Mouse (Mus musculus) left cerebral cortex, adult 2 months (tissue): Measurements from ENCODE around the gene Tmem129. TPM values are rescaled to one million over a fixed set of nuclear protein-coding genes. Genes with fewer than 3 reads are reported as not detected.

Source experiments
- DNase-seq, 2 experiments: peaks; one replicate each; pipeline ENCODE4 v3.0.0; 2021 to 2022; ENCODE audit warnings: low spot score in 2 of 2, mixed read lengths in 1 of 2; ENCODE audit errors: extremely low spot score in 1 of 2
- H3K27ac ChIP-seq: fragments of 200-600 bp; 2 replicates; pipeline ENCODE4 v1.8.1; 2022
- H3K4me3 ChIP-seq: fragments of 200-600 bp; 2 replicates; pipeline ENCODE4 v1.8.1; 2022
- CTCF ChIP-seq: fragments of 200-600 bp; IDR thresholded peaks from 2 replicates; pipeline ENCODE4 v1.8.1; 2022; ENCODE audit warnings: antibody characterized with exemption, mild to moderate bottlenecking, moderate library complexity
- intact Hi-C: fragments of 180-260 bp; cut with DNase I; formaldehyde crosslinking; loops from one replicate; pipeline ENCODE4 v1.15.1; 2025
- total RNA-seq, 2 experiments: library from RNA; stranded (reverse); gene quantifications; 2 replicates each; pipeline ENCODE4 v1.2.3; 2021

Tmem129 gene
- total RNA-seq, 2 experiments from 2014 or later, result 24.8 to 26.7 TPM

DNA sequence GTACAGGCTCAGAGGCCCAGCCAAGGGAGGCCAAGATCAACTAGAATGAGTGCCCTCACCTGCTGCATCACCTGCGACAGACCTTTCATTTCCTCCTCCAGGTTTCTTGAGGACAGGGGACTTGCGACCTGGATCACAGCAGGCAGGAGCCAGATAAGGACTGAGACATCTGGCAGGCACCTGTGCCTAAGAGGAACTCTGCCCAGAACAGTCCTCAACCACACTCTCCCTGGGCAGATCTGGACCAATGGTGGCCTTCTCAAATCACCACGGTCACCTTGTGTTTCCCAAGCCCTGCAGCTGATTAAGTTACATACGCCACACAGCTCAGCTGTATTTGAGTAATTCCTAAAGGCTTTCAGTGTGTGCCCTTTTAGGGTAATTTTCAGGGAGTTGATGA, 27.6 kb downstream of the Tmem129 start:
- DNase-seq, result no peak
- intact Hi-C loops, result no loop called here
- Histone ChIP-seq H3K27ac (peak overlapping the region; percentile 81; the same call in 1 of the 2 replicates), H3K4me3 (peak overlapping the region; percentile 92; the same call in 1 of the 2 replicates)
- no peak for TF ChIP-seq CTCF

DNA sequence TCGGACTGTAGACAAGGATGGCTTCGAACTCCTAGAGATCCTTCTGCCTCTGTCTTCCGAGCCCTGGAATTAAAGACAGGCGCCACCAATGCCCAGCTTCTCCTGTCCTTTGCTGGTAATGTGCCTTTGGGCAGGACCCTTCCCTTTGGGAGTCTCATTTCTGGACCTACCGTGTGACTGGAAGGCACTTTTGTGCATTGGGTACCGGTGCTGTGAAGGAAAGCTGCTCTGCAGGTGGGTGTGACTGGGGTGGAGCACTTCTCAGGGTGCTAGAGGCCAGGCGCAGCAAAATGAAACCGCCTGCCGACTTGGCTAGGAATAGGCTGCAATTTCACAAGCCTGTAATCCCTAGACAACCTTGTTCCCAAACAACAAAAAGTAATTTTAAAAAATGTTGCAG, 28.2 kb downstream of the Tmem129 start:
- TF ChIP-seq CTCF, result no peak
- H3K27ac ChIP-seq, result peak overlapping the region; percentile 81
- intact Hi-C loops, result no loop called here
- peak in 1 of 2 experiments; percentile 36 for DNase-seq
- H3K4me3 ChIP-seq, result peak overlapping the region; percentile 92

DNA sequence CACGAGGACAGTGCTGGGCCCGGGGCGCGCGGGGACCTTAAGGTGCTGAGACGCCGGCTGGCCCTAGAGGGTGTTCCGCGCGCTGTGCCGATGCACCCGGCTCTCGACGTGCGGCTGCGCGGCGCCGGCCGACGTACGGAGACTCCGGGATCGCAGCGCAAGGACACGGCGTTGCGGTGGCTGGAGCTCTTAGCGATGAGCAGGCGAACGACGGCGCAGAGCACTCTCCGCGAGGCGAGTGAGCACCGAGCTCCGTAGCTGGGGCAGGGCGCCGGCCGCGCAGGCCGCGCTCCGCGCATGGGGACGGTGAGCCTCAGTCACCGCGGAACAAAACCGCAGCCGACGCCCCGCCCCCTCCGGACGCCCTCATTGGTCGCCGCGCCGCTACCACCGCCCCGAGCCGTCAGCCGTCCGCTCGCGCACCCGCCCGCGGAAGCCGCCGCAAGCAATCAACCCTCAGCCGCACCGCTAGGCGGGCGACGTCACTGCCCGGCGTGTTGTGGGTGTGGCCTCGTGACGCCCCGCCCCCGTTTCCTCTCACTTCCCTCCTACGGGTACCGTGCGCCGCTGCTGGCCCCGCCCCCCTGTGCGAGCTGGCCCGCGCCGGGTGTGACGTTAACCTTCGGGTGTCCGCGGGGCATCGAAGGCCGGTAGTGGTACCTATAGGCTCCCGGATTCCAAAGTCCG, 28.8 kb downstream of the Tmem129 start, which contains the start of the genes Fam53a and Gm9903:
TSS of gene Fam53a (minus strand) at position 335 of the 687 bp plus-strand sequence.
TSS of gene Gm9903 (plus strand) at position 625 of the 687 bp plus-strand sequence.
- peak; percentile 100 for DNase-seq
- Histone ChIP-seq H3K27ac (peak within 1 kb of the TSS; percentile 85), H3K4me3 (peak within 1 kb of the TSS; percentile 92)
- intact Hi-C loops, result loop anchor here (1.0 kb wide), 1 partner anchor 12 kb away; no protein-coding TSS in a partner anchor
- peak; percentile 24 for TF ChIP-seq CTCF

- intact Hi-C loops, result loop anchor here (1.0 kb wide), 1 partner anchor 12 kb away; no protein-coding TSS in a partner anchor
- Histone ChIP-seq H3K27ac (peak overlapping the region; percentile 85), H3K4me3 (peak overlapping the region; percentile 92)
- no peak for DNase-seq
- TF ChIP-seq CTCF, result no peak
Observed at GRCm38 (mm10) chr5:33628820-33629300, 29.4 kb downstream of the Tmem129 start.

DNA sequence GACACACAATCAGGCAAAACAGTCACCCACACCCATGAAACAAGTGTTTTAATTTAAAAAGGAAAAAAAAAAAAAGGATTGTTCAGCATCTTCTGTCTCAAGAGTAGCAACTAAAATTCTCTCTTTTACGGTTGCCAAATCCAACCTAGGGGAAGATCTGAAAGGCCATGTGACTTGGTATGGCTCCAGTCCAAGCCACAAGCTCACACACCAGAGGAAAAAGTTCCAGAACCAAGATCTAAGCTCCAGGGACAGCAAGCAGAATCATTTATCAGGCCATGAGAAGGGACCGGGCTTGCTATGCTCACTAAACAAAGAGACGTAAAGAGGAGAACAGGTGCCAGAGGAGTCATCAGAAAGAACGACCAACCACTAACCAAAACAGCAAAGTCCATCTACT, 30.2 kb downstream of the Tmem129 start:
- H3K27ac ChIP-seq, result no peak overlapping the region
- intact Hi-C loops, result no loop called here
- DNase-seq, result no peak
- H3K4me3 ChIP-seq, result peak overlapping the region; percentile 92; the same call in 1 of the 2 replicates
- TF ChIP-seq CTCF, result no peak

DNA sequence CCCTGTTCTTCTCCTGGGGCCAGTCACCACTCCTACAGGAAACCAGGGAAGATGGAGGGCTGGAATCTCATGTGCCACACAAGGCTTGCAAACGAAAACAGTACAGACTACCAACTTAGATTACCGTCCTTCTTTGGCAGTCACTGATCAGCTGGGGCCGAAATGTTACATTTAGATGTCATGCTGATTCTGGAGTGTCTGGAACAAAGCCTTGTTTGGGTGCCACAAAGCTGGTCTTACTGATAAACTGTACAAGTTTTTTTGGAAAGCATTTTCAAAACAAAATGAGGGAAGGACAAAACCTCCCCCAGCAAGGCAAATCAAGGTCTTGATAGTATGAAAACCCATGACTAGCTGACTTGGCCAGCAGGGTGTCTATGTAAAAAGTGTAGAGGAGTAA, 34.5 kb downstream of the Tmem129 start:
- intact Hi-C loops, result no loop called here
- no peak overlapping the region for H3K4me3 ChIP-seq
- H3K27ac ChIP-seq, result no peak overlapping the region
- TF ChIP-seq CTCF, result no peak
- no peak for DNase-seq

DNA sequence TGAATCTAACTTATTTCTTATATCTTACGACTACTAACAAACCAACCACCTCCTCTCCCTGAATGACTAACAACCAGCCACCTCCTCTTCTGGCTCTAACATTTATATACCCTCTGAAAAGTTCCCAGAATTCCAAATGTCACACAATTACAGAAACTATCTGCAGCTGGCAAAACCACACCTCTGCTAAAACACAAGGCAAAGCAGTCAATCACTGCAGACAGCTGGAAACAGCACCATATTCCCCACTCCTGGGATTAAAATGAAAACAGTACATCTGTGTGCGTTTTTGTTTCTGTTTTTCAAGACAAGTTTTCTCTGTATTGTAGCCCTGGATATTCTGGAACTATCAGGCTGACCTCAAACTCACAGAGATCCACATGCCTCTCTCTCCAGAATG, 35.5 kb downstream of the Tmem129 start:
- DNase-seq, result no peak
- no peak for TF ChIP-seq CTCF
- intact Hi-C loops, result no loop called here
- no peak overlapping the region for H3K4me3 ChIP-seq
- H3K27ac ChIP-seq, result no peak overlapping the region

DNA sequence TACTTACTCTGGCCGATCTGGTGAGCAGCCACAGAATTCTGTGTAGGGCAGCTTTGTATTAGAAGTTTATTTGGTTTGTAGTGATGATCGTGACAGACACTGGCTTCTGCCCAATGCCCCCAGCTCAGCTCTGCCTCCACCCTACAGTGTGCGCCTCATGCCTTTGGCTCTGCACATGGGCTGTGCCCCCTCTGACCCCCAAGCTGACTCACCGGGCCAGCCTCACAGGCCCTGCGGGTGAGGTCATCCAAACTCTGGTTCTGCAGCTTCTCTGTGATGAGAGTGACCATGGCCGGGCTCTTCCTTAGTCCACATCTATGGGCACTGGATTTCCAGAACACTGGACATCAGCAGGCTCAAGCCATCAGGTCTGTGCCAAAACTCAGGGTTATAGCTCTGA, 43.8 kb downstream of the Tmem129 start:
- H3K4me3 ChIP-seq, result no peak overlapping the region
- no peak for TF ChIP-seq CTCF
- intact Hi-C loops, result no loop called here
- no peak for DNase-seq
- H3K27ac ChIP-seq, result no peak overlapping the region

- intact Hi-C loops, result no loop called here
- TF ChIP-seq CTCF, result no peak
- no peak overlapping the region for H3K27ac ChIP-seq
- H3K4me3 ChIP-seq, result no peak overlapping the region
- DNase-seq, result no peak
Observed at GRCm38 (mm10) chr5:33611795-33612194, 46.4 kb downstream of the Tmem129 start.

DNA sequence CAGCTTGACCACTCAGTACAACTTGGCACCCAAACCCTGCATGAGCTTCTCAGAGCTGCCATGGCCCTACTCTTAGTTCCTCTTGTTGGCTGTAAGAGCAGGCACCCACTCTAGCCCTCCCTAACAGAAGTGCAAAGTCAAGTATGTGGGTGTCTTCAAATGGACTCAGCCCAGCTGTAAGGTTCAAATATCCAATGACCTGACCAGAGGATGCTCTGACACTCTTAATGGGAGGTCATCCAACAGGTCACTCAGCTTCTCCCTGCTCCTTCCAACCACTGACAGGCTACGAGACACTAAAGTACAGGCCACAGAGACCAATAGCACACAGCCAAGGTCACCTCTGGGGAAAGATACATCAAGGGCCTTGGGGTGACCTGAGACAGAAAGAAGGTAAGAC, 49.0 kb downstream of the Tmem129 start:
- intact Hi-C loops, result no loop called here

DNA sequence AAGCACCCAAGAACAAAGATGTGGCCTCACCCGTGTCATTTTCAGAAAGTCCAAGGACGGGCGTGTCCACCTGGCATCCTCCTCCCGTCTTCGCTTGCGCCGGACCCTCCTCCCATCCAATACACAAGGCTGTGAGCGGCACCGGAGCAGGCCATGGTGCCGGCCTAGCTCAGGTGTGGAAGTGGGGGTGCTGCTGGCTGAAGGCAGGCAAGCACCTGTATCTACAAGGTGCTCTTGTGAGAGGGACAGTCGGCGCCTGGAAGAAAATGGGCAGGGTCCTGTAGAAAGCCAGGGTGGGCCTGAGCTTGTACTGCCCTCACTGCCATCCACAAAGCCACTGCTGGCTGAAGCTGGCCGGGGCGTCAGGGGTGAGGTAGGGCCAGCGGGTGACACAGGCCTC, 50.8 kb downstream of the Tmem129 start:
- DNase-seq, result no peak
- intact Hi-C loops, result no loop called here
- no peak overlapping the region for H3K4me3 ChIP-seq
- no peak for TF ChIP-seq CTCF
- H3K27ac ChIP-seq, result no peak overlapping the region

More for the DNA sequence above, 49.0 kb downstream of the Tmem129 start:
- DNase-seq, result no peak
- no peak overlapping the region for H3K4me3 ChIP-seq
- no peak overlapping the region for H3K27ac ChIP-seq
- no peak for TF ChIP-seq CTCF

GRCm38 (mm10) chr5:33606631-33607030, 51.6 kb downstream of the Tmem129 start:
- no peak overlapping the region for H3K4me3 ChIP-seq
- H3K27ac ChIP-seq, result no peak overlapping the region
- intact Hi-C loops, result no loop called here
- TF ChIP-seq CTCF, result no peak
- no peak for DNase-seq

GRCm38 (mm10) chr5:33605314-33605713, 52.9 kb downstream of the Tmem129 start:
- no peak for DNase-seq
- Histone ChIP-seq H3K27ac (no peak overlapping the region), H3K4me3 (no peak overlapping the region)
- intact Hi-C loops, result no loop called here
- no peak for TF ChIP-seq CTCF

Other genes starting within 250 kb of the Tmem129 start
- not detected for gene Nkx1-1, start 224.4 kb downstream of the Tmem129 start, total RNA-seq
- gene Fam53a, start 28.8 kb downstream of the Tmem129 start, total RNA-seq, result 10 to 100 TPM; 25.2 to 26.1 TPM
- under 1 TPM; 0.70 to 0.77 TPM for gene Gm9903, start 28.5 kb downstream of the Tmem129 start, total RNA-seq
- 10 to 100 TPM; 24.4 to 25.7 TPM for gene Slbp, start 5.8 kb downstream of the Tmem129 start, total RNA-seq
- gene Tacc3, start 288 bp downstream of the Tmem129 start, total RNA-seq, result 1 to 10 TPM; 5.3 to 7.2 TPM
- gene Fgfr3, start 63.3 kb upstream of the Tmem129 start, total RNA-seq, result 100 to 1,000 TPM; 112 to 140 TPM
- 100 to 1,000 TPM in 1 of 2 experiments, 10 to 100 TPM in 1; 98.0 to 103 TPM for gene Letm1, start 124.4 kb upstream of the Tmem129 start, total RNA-seq
- gene Nsd2, start 162.3 kb upstream of the Tmem129 start, total RNA-seq, result 100 to 1,000 TPM; 150 to 155 TPM